Comparison of ENCODE assay signal across 9 mouse cellular contexts in the genomic region with DNA sequence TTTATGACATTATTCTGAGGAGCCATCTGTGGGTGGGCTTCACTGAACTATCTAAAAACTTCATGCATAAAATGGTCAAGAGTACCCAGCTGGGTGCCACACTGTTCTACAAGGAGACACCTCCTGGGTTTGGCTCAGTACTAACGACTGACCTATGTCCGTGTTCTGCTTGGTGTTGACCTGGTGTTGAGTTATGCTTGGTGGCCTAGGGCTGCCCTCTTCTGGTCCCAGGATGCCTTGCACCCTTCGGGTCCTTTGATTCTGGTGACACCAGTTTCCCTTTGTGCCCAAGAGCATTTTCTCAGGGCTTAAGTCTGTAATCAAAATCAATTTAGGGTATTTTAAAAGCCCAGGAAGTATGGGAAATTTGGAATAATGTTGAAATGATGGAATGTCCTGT. TPM values are rescaled to one million over a fixed set of nuclear protein-coding genes. Genes with fewer than 3 reads are reported as not detected.
DNase-seq lines count a peak whose midpoint lies in the region; ATAC-seq and TF ChIP-seq lines count a peak whose summit lies in the region.
"Had no signal": no experiment of that assay in that cellular context is flagged by ENCODE, and none has a peak within 500 bp of the region (broad histone marks: within the 10 kb centered on the region; RNA-seq: fewer than 3 reads in every experiment).

No protein-coding gene starts in this region.

- no peaks in the 10 kb centered on the region for H3K4me1 ChIP-seq in midbrain, embryonic 11.5 days (ENCODE audit: control insufficient read depth, insufficient read depth, low read length)
- 0 out of 2 replicates have a peak, but pooled peaks cover 2% of the 10 kb centered on the region for H3K4me1 ChIP-seq in midbrain, embryonic 16.5 days (ENCODE audit: control insufficient read depth, insufficient read depth, low read length)
- no peaks in the 10 kb centered on the region for H3K4me1 ChIP-seq in lung, adult 2 months (ENCODE audit: control insufficient read depth, insufficient read depth, low read length)
- H3K4me1 ChIP-seq: hindbrain, embryonic 15.5 days had no signal

- WGBS in midbrain, embryonic 11.5 days = 5% methylated on average over 3 of the region's 3 CpGs
- WGBS in midbrain, embryonic 16.5 days = 9% methylated on average over 3 of the region's 3 CpGs
- 6% methylated on average over 3 of the region's 3 CpGs for WGBS in lung, adult 2 months

- H3K9ac ChIP-seq in midbrain, embryonic 11.5 days (ENCODE audit: low read length) = no peak overlapping the region
- no peak overlapping the region for H3K9ac ChIP-seq in midbrain, embryonic 16.5 days (ENCODE audit: low read depth, low read length)
- H3K9ac ChIP-seq: hindbrain, embryonic 15.5 days had no signal

- no peaks in the 10 kb centered on the region for H3K9me3 ChIP-seq in midbrain, embryonic 11.5 days (ENCODE audit: control insufficient read depth, low read length)
- H3K9me3 ChIP-seq in midbrain, embryonic 16.5 days (replicated peaks; ENCODE audit: control insufficient read depth, low read length, poor library complexity, severe bottlenecking) = no peaks in the 10 kb centered on the region
- H3K9me3 ChIP-seq: hindbrain, embryonic 15.5 days had no signal

- peak; percentile 38 for DNase-seq in CD4-positive, CD25-positive, alpha-beta regulatory T cell, adult 2 months (ENCODE audit: low read depth, low spot score)
- peak; percentile 85 for DNase-seq in midbrain, embryonic 11.5 days (ENCODE audit: low spot score, missing footprints)
- DNase-seq in c-Kit-positive CD71-negative TER-119-negative erythroid progenitor cells, embryonic 14.5 days (ENCODE audit: low read depth) = peak; percentile 20
- DNase-seq in gastrocnemius, adult 8-10 months (ENCODE audit: low spot score in 2 of 2) = peak; percentile 44 to 62
- peak; percentile 42 for DNase-seq in lung, adult 2 months
- peak; percentile 11 for DNase-seq in thymus, postnatal 0 days (ENCODE audit: low spot score)

- no peak overlapping the region for H3K4me3 ChIP-seq in midbrain, embryonic 11.5 days (ENCODE audit: low read depth, low read length)
- H3K4me3 ChIP-seq in midbrain, embryonic 16.5 days (ENCODE audit: low read depth, low read length) = no peak overlapping the region
- H3K4me3 ChIP-seq in lung, adult 2 months (replicated peaks; ENCODE audit: extremely low read depth, low read depth, low read length) = no peak overlapping the region
- H3K4me3 ChIP-seq: hindbrain, embryonic 15.5 days had no signal

- no peak overlapping the region for H3K27ac ChIP-seq in midbrain, embryonic 11.5 days (ENCODE audit: low read depth, low read length)
- H3K27ac ChIP-seq in midbrain, embryonic 16.5 days (ENCODE audit: low read length) = no peak overlapping the region
- H3K27ac ChIP-seq: hindbrain, embryonic 15.5 days had no signal

- H3K4me2 ChIP-seq in midbrain, embryonic 11.5 days = no peak overlapping the region
- no peak overlapping the region for H3K4me2 ChIP-seq in midbrain, embryonic 16.5 days (ENCODE audit: low read length)
- H3K4me2 ChIP-seq: hindbrain, embryonic 15.5 days had no signal

- no peak for ATAC-seq in CD4-positive, CD25-positive, alpha-beta regulatory T cell, adult 4 months
- peak; percentile 46; the same call in 1 of the 2 replicates for ATAC-seq in midbrain, embryonic 11.5 days (ENCODE audit: low FRiP score)
- ATAC-seq in midbrain, embryonic 16.5 days = no peak

- TF ChIP-seq POLR2A in lung, adult 2 months (IDR thresholded peaks at IDR 0.05; ENCODE audit: borderline replicate concordance, extremely low read depth, low read depth, low read length) = no peak

- TF ChIP-seq CTCF in lung, adult 2 months (IDR thresholded peaks at IDR 0.05; ENCODE audit: insufficient read depth, low read length) = peak; percentile 88

- no peaks in the 10 kb centered on the region for H3K36me3 ChIP-seq in midbrain, embryonic 11.5 days (ENCODE audit: control insufficient read depth, insufficient read depth, low read length)
- H3K36me3 ChIP-seq in midbrain, embryonic 16.5 days (ENCODE audit: control insufficient read depth, insufficient read depth, low read length) = no peaks in the 10 kb centered on the region
- H3K36me3 ChIP-seq: hindbrain, embryonic 15.5 days had no signal

- H3K27me3 ChIP-seq in midbrain, embryonic 11.5 days (ENCODE audit: control insufficient read depth, insufficient read depth, low read length) = no peaks in the 10 kb centered on the region
- H3K27me3 ChIP-seq in midbrain, embryonic 16.5 days (ENCODE audit: control insufficient read depth, insufficient read depth, low read depth, low read length) = no peaks in the 10 kb centered on the region

RNA-seq across cellular contexts. Expression of a gene that starts 23.5 kb away (rescaled TPM):
- polyA plus RNA-seq in CD4-positive, CD25-positive, alpha-beta regulatory T cell, adult 4 months (2017; shearing (Covaris generic)) = 1 to 10 TPM; 3.6 to 6.9 TPM
- polyA plus RNA-seq in midbrain, embryonic 11.5 days (2014; fragmentation: Nextera tagmentation; extraction: Ambion mirVana) = 0.06 and 0.23 TPM in 2 replicates
- polyA plus RNA-seq in midbrain, embryonic 16.5 days (2015; fragmentation: Nextera tagmentation; extraction: Ambion mirVana) = 0.39 and 1.3 TPM in 2 replicates
- total RNA-seq in gastrocnemius, adult 8-10 months (2022) = 1,000 to 10,000 TPM in 3 of 4 experiments, 100 to 1,000 TPM in 1; 844 to 1,101 (median 1,067) TPM
- 2.9 and 7.5 TPM in 2 replicates for polyA plus RNA-seq in lung, adult 2 months (2012; rRNA removed)
- polyA plus RNA-seq in thymus, postnatal 0 days (2015; fragmentation: Nextera tagmentation; extraction: Ambion mirVana) = 1.3 and 1.6 TPM in 2 replicates

RNA-seq across cellular contexts. Expression of a gene that starts 25.5 kb away (rescaled TPM):
- polyA plus RNA-seq in CD4-positive, CD25-positive, alpha-beta regulatory T cell, adult 4 months (2017; shearing (Covaris generic)) = not detected
- polyA plus RNA-seq in midbrain, embryonic 11.5 days (2014; fragmentation: Nextera tagmentation; extraction: Ambion mirVana) = not detected in 2 replicates
- polyA plus RNA-seq in midbrain, embryonic 16.5 days (2015; fragmentation: Nextera tagmentation; extraction: Ambion mirVana) = not detected in 2 replicates
- not detected for total RNA-seq in gastrocnemius, adult 8-10 months (2022)
- not detected in 2 replicates for polyA plus RNA-seq in lung, adult 2 months (2012; rRNA removed)
- not detected in 2 replicates for polyA plus RNA-seq in thymus, postnatal 0 days (2015; fragmentation: Nextera tagmentation; extraction: Ambion mirVana)

RNA-seq across cellular contexts. Expression of a gene that starts 55.1 kb away (rescaled TPM):
- polyA plus RNA-seq in CD4-positive, CD25-positive, alpha-beta regulatory T cell, adult 4 months (2017; shearing (Covaris generic)) = 10 to 100 TPM; 34.7 to 38.6 TPM
- 11.9 and 12.9 TPM in 2 replicates for polyA plus RNA-seq in midbrain, embryonic 11.5 days (2014; fragmentation: Nextera tagmentation; extraction: Ambion mirVana)
- polyA plus RNA-seq in midbrain, embryonic 16.5 days (2015; fragmentation: Nextera tagmentation; extraction: Ambion mirVana) = 47.9 and 55.7 TPM in 2 replicates
- total RNA-seq in gastrocnemius, adult 8-10 months (2022) = under 1 TPM; 0.31 to 0.70 (median 0.34) TPM
- polyA plus RNA-seq in lung, adult 2 months (2012; rRNA removed) = 12.1 and 14.4 TPM in 2 replicates
- 14.8 and 20.3 TPM in 2 replicates for polyA plus RNA-seq in thymus, postnatal 0 days (2015; fragmentation: Nextera tagmentation; extraction: Ambion mirVana)

Comparison
In these comparisons a context has a peak if more than half of its experiments do, and no peak if none do; other contexts are left out.
1. DNase-seq: peak in every context shown above with its lines; median percentile 85 in midbrain, embryonic 11.5 days; 53 in gastrocnemius, adult 8-10 months; 42 in lung, adult 2 months; 38 in CD4-positive, CD25-positive, alpha-beta regulatory T cell, adult 2 months; 20 in c-Kit-positive CD71-negative TER-119-negative erythroid progenitor cells, embryonic 14.5 days; 11 in thymus, postnatal 0 days.